Mouse (Mus musculus): ENCODE measurements around the gene Gpd2. TPM values are rescaled to one million over a fixed set of nuclear protein-coding genes. Genes with fewer than 3 reads are reported as not detected.

The Gpd2 gene
- polyA plus RNA-seq (2012; fragmentation: generic; extraction: Trizol), result 10 to 100 TPM in 1 of 2 experiments, 1 to 10 TPM in 1; 3.7 to 12.1 TPM

DNA sequence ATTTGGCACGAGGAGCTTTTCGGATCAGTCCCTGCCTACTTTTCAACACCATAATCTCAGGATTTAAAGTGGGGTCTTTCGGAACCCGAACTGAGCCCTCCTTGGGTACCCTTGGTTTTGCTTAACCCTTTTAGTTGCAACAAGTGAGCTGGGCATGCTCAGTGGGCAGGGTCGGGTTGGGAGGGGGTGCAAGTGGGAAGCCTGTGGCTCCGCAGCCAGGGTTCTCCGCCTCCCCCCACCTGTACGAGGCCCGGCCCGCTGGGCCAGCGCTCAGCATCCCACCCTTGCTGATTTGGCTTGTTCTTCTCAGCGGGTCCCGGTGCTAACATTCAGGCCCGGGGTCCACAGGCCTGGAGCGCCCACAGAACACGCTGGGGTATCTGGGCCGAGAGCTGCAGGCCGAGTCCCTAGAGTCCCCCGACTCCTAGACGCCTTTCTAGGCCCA lies at the start of gene Gpd2:
Gene Gpd2 (plus strand): TSS at position 161 of the 445 bp plus-strand sequence.

Other genes starting within 250 kb of the Gpd2 start
- 1 to 10 TPM in 1 of 2 experiments, under 1 TPM in 1; 0.19 to 1.1 TPM for gene Nr4a2, start 113.6 kb upstream of the Gpd2 start, polyA plus RNA-seq (2012; fragmentation: generic; extraction: Trizol)